Mouse (Mus musculus): ENCODE measurements at regions not wholly inside any gene's neighbourhood (a gene's known extent, or its start where the extent isn't known, plus 50 kb on each side); places are given as distances from the start of the nearest gene placed in this dataset.

DNA sequence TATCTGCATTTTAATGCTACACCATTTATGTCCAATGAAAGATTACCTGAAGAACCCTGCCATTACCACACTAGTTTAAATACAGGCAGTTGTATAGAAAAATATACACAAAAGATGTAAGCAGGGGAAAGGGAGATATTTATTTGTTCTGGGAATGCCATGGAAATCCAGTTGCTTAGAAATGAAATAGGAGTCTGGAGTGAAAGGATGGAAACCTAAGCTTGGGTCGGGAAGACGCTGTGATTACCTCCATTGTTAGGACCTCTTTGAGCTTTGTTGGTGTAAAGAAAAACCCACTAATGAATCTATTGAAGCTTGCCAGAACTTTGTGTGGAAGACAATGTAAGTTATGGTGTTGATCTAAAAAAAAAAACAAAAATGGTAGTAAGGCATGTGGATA is 341.3 kb upstream of the Tmem161b start:
- TF ChIP-seq CTCF (IDR thresholded peaks at IDR 0.05; ENCODE audit: low read depth) (no peak), EP300 (IDR thresholded peaks at IDR 0.05; ENCODE audit: low read depth) (no peak)

Data from heart, postnatal 0 days (tissue).